Mouse (Mus musculus) right cerebral cortex, postnatal 14 days (tissue): Measurements from ENCODE around the gene Hint1.
"Not testable (repeated sequence)": the region's sequence is repeated elsewhere in the genome, so short reads cannot be mapped to it uniquely, and the experiment has no call there.

Experiments
- DNase-seq: peaks from one replicate; pipeline ENCODE4 v3.0.0; 2022

Gene Hint1

GRCm38 (mm10) chr11:54866119-54867048 lies at the start of gene Hint1:
Gene Hint1 (plus strand): TSS chr11:54866383.
- DNase-seq: peak; percentile 92

GRCm38 (mm10) chr11:54817449-54817848 lies 48.7 kb upstream of the Hint1 start:
- DNase-seq: no peak

GRCm38 (mm10) chr11:54819489-54819888 lies 46.7 kb upstream of the Hint1 start:
- DNase-seq: no peak

- peak; percentile 26 for DNase-seq
These were observed 42.7 kb upstream of the Hint1 start for GRCm38 (mm10) chr11:54823467-54823866.

- no peak for DNase-seq
These were observed 40.4 kb upstream of the Hint1 start for GRCm38 (mm10) chr11:54825774-54826173.

GRCm38 (mm10) chr11:54826819-54827218 lies 39.4 kb upstream of the Hint1 start:
- DNase-seq: no peak

GRCm38 (mm10) chr11:54833833-54834232 lies 32.4 kb upstream of the Hint1 start:
- peak; percentile 34 for DNase-seq

- DNase-seq: no peak
These were observed 31.6 kb upstream of the Hint1 start for GRCm38 (mm10) chr11:54834596-54834995.

GRCm38 (mm10) chr11:54836106-54836505 lies 30.1 kb upstream of the Hint1 start:
- peak; percentile 75 for DNase-seq

GRCm38 (mm10) chr11:54839696-54840095 lies 26.5 kb upstream of the Hint1 start:
- DNase-seq: no peak

GRCm38 (mm10) chr11:54840891-54841290 lies 25.3 kb upstream of the Hint1 start:
- DNase-seq: no peak

GRCm38 (mm10) chr11:54844424-54844823 lies 21.8 kb upstream of the Hint1 start:
- no peak for DNase-seq

GRCm38 (mm10) chr11:54844959-54845358 lies 21.2 kb upstream of the Hint1 start:
- no peak for DNase-seq

- DNase-seq: no peak
These were observed 20.4 kb upstream of the Hint1 start for GRCm38 (mm10) chr11:54845470-54846442.

GRCm38 (mm10) chr11:54849961-54850758 lies 16.0 kb upstream of the Hint1 start:
- DNase-seq: no peak

GRCm38 (mm10) chr11:54851656-54852055 lies 14.5 kb upstream of the Hint1 start:
- DNase-seq: no peak

- DNase-seq: not testable (repeated sequence)
These were observed 7.3 kb upstream of the Hint1 start for GRCm38 (mm10) chr11:54858880-54859279.

GRCm38 (mm10) chr11:54859322-54860165 lies 6.6 kb upstream of the Hint1 start:
- no peak for DNase-seq

GRCm38 (mm10) chr11:54860256-54861038 lies 5.7 kb upstream of the Hint1 start, which contains the start of gene Lyrm7:
Gene Lyrm7 (minus strand): TSS chr11:54860916.
- peak; percentile 97 for DNase-seq
